Mouse (Mus musculus) liver, adult 2 months (tissue): ENCODE data around the gene Iqck.

Source experiments
- CTCF ChIP-seq: fragments of 200-500 bp; IDR thresholded peaks from 2 replicates; pipeline ENCODE4 v1.5.1; 2011; ENCODE audit warnings: low read depth, low read length, control low read depth
- POLR2A ChIP-seq: fragments of 200-500 bp; IDR thresholded peaks from 2 replicates; pipeline ENCODE4 v1.6.1; 2011; ENCODE audit warnings: low read length, control low read depth; ENCODE audit not compliant: insufficient read depth; ENCODE audit errors: extremely low read depth

DNA sequence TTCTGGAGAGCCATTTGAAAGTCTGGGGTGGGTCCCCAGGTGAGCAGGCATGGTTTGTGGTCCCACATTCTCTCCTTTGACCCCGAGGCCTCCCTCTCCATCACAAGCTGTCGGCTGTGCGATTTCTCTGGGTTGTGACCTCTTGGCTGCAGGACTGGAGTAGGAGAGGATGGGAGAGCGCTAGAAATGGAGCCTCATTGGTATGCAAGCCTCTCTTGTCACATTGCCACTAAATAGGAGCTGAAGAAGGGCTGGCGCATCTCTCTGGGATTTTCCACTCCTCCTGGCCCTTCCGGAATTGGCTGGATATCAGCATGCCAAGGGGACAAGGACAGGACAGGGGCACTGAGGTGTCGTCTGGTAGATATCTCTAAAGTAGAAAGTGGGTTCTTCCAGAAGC lies 109.6 kb downstream of the Iqck start:
- TF ChIP-seq CTCF (no peak), POLR2A (no peak)
